ENCODE assay signal across 22 mouse cellular contexts in genomic region chr6:108325948-108326411, GRCm38 (mm10).
DNase-seq lines count a peak whose midpoint lies in the region; ATAC-seq and TF ChIP-seq lines count a peak whose summit lies in the region.
"Had no signal": no experiment of that assay in that cellular context is flagged by ENCODE, and none has a peak within 500 bp of the region (broad histone marks: within the 10 kb centered on the region; RNA-seq: fewer than 3 reads in every experiment).

No protein-coding gene starts in this region.

- DNase-seq in heart, adult 11 months = peak; percentile 85
- DNase-seq in heart, adult 9 months (ENCODE audit: low spot score in 2 of 2) = no peak
- DNase-seq in layer of hippocampus, adult 2 months (ENCODE audit: low spot score in 2 of 2) = no peak
- no peak for DNase-seq in layer of hippocampus, adult 9-10 months (ENCODE audit: low spot score)
- DNase-seq in adrenal gland, adult (ENCODE audit: inconsistent age in 2 of 2, low spot score in 1 of 2) = no peak
- DNase-seq: B cell, adult 2 months; cerebellum, adult 11-12 months; cerebellum, postnatal 36 days; kidney, adult 2 months; kidney, postnatal 25 days; lung, embryonic 14.5 days; lung, postnatal 4 days; thymus, postnatal 36 days had no signal

- peak overlapping the region; percentile 72 for H3K27ac ChIP-seq in layer of hippocampus, adult 2 months
- H3K27ac ChIP-seq: forebrain, embryonic 13.5 days; hindbrain, embryonic 15.5 days; limb, embryonic 15.5 days; midbrain, embryonic 12.5 days; neural tube, embryonic 13.5 days had no signal

- H3K4me3 ChIP-seq in layer of hippocampus, adult 2 months = no peak overlapping the region
- H3K4me3 ChIP-seq: embryonic facial prominence, embryonic 10.5 days; forebrain, embryonic 13.5 days; heart, embryonic 15.5 days; hindbrain, embryonic 15.5 days; limb, embryonic 15.5 days; midbrain, embryonic 12.5 days; neural tube, embryonic 13.5 days had no signal

- no peak for TF ChIP-seq CTCF in layer of hippocampus, adult 2 months (conservative IDR thresholded peaks at IDR 0.05)

- peak; percentile 20 for ATAC-seq in activated CD4-positive, CD25-positive, alpha-beta regulatory T cell, adult 4 months
- 0 out of 2 replicates have a peak, but pooled peaks have one; percentile 31 for ATAC-seq in megakaryocyte-erythroid progenitor cell, adult 5-6 weeks (replicated peaks; ENCODE audit: low FRiP score, low TSS enrichment, poor library complexity, severe bottlenecking)
- ATAC-seq: forebrain, embryonic 13.5 days had no signal
